Mouse (Mus musculus): ENCODE data around the gene Vars.

GRCm38 (mm10) chr17:35024691-35025488 is 24.1 kb downstream of the Vars start:
- TF ChIP-seq CTCF (IDR thresholded peaks at IDR 0.05; ENCODE audit: low read depth, low read length) (no peak), GATA1 (IDR thresholded peaks at IDR 0.05; ENCODE audit: borderline replicate concordance, low read length) (no peak), POLR2AphosphoS5 (IDR thresholded peaks at IDR 0.05; ENCODE audit: insufficient replicate concordance, low read depth, low read length) (no peak), TAL1 (conservative IDR thresholded peaks at IDR 0.05; ENCODE audit: low read depth, low read length) (no peak)
